Mouse (Mus musculus) frontal cortex, postnatal 36 days (tissue): ENCODE measurements around the gene Arhgap44.

Experiments
- DNase-seq, 2 experiments: peaks; one replicate each; pipeline ENCODE4 v3.0.0; 2022; ENCODE audit warnings: low spot score in 2 of 2

Arhgap44 gene

DNA sequence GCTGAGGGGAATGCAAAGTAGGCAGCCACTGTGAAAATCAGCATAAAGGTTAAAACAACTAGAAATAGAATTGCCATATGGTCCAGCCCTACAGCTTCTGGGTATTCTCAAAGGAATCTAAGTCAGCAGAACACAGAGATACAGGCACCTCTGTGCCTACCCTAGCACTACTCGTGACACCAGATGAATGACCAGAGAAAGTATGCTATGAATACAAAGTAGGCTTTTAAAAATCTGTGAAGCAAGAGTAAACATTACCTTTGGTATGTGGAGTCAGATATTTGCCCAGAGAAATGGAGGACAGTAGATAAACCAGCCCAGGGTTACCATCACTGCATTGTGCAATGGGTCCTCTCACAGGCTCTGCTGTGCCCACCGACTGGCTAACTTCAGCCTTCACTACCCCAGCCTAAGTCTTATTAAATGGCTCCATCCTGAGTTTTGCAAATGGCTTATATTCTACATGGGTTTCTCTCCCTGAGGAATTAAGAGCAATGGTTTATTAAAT is 25.6 kb downstream of the Arhgap44 start:
- no peak for DNase-seq

DNA sequence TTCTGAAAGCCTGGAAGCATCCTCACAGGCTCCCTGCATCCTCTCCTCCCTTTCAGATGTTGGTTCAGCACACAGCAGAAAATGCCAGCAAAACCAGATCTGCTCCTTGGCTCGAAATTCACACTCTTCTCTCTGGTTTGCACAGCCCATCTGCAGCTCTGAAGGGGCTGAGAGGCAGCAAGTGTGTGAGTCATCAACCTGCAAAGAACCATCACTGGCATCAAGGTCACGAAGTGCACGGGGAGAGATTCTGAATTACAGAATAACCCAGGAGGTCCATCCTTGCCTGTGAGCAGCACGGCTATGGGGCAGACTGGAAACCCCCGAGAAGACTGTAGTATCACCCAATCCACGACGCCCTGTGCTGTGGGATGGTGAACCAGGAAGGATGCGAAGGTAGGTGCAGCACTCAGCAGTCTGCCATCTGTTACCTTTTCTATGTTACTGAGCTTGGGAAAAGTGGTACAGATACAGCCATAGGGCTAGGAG is 27.5 kb downstream of the Arhgap44 start:
- DNase-seq = peak; percentile 66 to 70

- DNase-seq = peak in 1 of 2 experiments; percentile 47
Observed at GRCm38 (mm10) chr11:65133661-65134060, 29.1 kb downstream of the Arhgap44 start.

DNA sequence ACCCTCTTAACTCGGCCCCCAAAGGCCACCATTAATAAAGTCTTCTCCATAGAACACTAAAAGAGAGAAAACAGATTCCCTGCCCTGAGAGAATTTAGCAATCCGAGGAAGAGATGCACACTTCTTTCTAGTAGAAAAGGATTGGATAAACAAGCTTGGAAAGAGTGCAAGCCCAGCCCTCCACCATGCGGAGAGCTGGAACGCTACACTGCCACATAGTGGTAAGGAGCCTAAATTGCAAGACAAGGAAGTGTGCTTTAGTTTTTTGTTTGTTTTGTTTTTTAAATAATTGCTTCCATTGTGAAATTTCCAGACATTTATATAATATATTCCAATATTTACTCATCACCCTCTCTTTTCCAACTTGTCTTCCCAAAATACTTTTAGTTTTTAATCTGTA is 33.7 kb downstream of the Arhgap44 start:
- no peak for DNase-seq

- no peak for DNase-seq
Observed at GRCm38 (mm10) chr11:65128666-65129065, 34.1 kb downstream of the Arhgap44 start.

DNA sequence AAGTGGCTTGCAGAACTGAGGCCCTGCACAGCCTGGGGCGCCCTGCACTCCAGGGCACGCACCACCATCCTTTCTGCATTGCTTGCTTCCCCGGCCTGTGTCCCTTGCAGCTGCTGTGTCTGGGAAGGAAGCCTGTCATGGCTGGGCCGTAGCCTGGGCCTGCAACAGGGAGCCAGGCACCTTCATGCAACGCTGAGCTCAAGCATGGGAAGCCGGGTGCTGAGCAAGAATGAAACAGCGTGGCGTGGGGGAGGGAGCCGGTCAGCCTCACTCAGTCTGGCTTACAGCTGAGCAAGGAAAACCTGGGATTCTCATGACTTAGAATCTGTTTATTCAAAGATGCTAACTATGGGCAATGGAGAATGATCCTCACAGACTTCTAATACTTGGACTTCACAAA is 36.2 kb downstream of the Arhgap44 start:
- DNase-seq = peak; percentile 51 to 53

- peak in 1 of 2 experiments; percentile 42 for DNase-seq
Observed at GRCm38 (mm10) chr11:65124913-65125418, 37.8 kb downstream of the Arhgap44 start.

GRCm38 (mm10) chr11:65120276-65120675 is 42.5 kb downstream of the Arhgap44 start:
- DNase-seq = no peak

GRCm38 (mm10) chr11:65115811-65116210 is 47.0 kb downstream of the Arhgap44 start:
- DNase-seq = no peak

GRCm38 (mm10) chr11:65112086-65112485 is 50.7 kb downstream of the Arhgap44 start:
- no peak for DNase-seq

GRCm38 (mm10) chr11:65111651-65112050 is 51.1 kb downstream of the Arhgap44 start:
- no peak for DNase-seq

- no peak for DNase-seq
Observed at GRCm38 (mm10) chr11:65110058-65110457, 52.7 kb downstream of the Arhgap44 start.

- DNase-seq = peak in 1 of 2 experiments; percentile 24
Observed at GRCm38 (mm10) chr11:65107734-65108171, 55.0 kb downstream of the Arhgap44 start.

- DNase-seq = no peak
Observed at GRCm38 (mm10) chr11:65107151-65107550, 55.6 kb downstream of the Arhgap44 start.

DNA sequence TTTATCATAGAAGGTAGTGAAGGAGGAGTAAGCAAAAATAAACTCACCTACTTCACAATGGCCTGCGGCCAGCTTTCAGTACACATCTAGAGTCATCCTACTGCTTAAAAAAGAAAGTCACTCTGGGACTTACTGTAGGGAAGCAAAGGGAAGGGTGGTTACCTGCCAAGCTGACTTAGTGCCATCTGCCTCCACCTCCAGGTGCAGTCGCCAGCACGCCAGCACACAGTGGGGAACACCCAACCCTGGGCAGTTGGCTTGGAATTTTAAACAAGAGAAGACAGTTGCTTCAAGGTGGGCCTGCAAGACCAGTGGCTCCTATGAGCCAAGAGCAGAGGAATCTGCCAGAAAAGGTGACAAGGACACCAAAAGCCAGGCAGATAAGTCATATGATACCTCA is 58.7 kb downstream of the Arhgap44 start:
- no peak for DNase-seq

GRCm38 (mm10) chr11:65101206-65101605 is 61.6 kb downstream of the Arhgap44 start:
- peak; percentile 23 to 59 for DNase-seq

DNA sequence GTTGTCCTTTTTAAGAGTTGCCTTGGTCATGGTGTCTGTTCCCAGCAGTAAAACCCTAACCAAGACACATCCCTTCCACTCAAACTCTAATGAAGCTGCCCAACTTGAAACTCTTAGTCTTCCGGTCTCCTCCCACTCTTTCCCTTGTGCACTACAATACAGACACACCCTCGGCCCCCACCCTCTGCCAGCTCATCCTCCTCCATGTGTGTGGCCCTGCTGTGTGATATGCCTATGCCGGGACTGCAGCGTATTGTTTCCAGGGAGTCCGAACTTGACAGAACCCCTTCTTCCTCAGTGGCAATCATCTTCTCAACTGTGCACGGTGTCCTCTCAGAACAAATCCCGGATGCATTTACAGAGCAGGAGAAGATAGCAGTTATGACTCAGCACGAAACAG is 62.7 kb downstream of the Arhgap44 start:
- DNase-seq = no peak

DNA sequence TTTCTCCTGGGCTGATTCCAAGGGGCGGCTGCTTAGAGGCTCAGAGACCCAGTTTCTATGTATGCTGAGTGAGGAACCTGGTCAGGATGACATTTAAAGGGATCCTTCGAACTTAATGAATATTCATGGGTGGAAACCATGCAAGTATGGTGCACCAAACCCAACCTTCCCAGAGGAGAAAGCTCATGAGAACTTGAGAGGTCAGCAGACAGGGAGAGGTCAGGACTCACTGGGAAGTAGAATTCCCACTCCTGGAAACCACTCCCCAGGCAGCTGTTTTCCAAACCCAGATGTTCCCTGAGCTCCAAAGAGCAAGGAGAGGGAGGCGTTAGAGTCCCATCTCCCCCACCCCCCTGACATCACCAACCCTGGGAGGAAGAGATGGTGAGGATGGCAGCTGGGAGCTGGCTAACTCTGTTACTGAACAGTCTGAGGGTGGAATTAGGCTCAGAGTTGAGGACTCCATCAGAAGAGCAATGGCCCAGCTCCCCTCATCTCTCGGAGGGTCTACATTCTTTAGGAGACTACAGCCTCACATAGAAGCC is 65.2 kb downstream of the Arhgap44 start:
- no peak for DNase-seq

GRCm38 (mm10) chr11:65096866-65097265 is 65.9 kb downstream of the Arhgap44 start:
- DNase-seq = no peak

DNA sequence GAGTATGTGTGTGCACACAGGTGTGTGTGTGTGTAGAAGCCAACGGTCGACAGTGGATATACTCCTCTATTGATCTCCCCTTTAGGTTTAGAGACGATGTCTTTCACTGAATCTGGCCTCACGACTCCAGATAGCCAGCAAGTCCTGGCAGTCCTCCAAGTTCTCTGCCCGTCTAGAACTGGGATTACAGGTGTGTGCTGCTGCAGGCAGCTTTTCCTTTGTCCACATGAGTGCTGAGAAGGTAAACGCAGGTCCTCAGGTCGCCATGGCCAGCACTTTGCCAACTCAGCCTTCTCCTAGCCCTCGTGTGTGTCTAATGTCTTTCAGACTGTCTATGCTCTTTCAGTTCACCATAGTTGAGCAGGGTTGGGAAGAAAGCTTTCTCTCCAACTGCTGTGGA is 69.9 kb downstream of the Arhgap44 start:
- DNase-seq = no peak

DNA sequence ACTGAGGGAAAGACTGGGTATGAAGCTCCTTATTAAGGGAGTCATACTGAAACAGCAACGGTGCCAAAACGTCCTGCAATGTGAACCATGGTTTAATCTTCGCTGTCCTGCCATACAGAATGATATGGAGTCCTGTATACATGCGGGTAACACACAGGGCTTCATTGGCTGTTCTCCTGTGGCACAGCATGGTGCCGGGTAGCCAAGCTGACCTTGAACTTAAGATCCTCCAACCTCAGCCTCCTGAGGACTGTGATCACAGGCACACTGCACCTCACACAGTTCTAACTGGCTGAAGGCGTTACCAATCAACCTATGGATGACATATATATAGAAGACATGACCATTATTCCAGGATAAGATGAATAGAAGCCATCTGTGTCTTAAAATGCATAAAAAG is 72.4 kb downstream of the Arhgap44 start:
- no peak for DNase-seq

GRCm38 (mm10) chr11:65089982-65090381 is 72.8 kb downstream of the Arhgap44 start:
- no peak for DNase-seq

DNA sequence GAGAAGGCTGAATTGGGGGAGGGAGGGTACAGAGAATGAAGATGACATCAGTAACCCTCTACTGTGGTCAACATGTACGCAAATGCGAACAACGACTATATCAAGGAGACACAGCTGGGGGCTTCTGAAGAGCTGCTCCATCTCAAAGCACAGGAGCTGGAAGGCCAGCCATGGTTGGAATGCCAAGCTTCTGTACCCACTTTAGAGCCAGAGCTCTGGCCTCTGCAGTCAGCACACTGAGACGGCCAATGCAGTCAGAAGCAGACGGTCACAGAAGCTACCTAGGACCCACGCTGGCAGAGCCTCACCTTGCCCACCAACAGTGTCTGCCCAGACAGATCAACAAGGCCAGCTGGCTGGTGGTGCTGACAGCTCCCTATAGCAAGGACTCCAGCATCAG is 73.5 kb downstream of the Arhgap44 start:
- DNase-seq = no peak
